Mouse (Mus musculus) lung, postnatal 14 days (tissue): Measurements from ENCODE around the gene Pdgfa.

Experiments
- DNase-seq: peaks from one replicate; pipeline ENCODE4 v3.0.0; 2021

Gene Pdgfa

DNA sequence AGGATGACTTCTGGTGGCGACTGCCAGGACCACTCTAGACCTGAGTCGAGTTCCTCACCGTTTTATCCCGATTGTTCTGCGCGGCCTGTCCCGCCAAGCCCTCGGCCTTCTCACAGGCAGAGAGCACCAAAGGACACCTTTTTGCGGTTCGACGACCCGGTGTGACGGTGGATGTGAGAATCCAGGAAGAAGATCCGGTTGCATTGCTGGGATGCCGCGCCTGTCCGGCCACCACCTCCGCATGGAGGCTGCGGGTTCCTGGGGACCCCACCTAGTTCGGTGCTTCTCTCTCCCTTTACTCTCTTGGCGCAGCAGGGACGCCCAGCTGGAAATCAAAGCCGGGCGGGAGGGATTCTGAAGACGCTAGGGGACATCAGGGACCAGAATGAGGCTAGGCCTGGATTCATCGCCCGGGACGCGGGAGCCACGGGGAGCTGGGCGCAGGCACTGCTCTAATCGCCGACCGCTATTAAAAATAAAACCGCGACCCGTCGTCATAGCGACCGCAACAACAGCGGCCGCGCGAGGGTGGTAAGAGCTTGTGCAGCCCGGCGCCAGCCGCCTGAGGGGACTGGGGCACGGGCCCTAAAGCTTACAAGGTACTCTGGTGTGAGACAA is at the start of gene Pdgfa:
TSS of gene Pdgfa (minus strand) at position 200 of the 618 bp plus-strand sequence.
- peak; percentile 72 for DNase-seq

DNA sequence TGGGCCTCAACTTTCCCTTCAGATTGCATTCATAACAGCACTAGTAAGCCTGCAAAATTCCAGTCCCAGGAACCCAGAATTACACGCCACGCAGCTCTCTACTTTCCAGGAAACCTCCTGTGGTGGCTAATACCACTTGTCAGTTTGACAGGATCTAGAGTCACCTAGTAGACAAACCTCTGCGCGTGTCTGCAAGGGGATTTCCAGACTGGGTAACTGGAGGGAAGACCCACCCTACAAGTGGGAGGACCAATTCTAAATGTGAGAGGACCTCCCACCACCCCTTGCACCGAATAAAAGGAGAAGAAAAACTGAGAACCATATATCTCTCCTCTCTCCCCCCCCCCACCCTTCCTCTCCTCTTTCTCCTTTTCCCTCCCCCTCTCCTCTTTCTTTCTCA is 49.5 kb upstream of the Pdgfa start:
- DNase-seq: no peak

DNA sequence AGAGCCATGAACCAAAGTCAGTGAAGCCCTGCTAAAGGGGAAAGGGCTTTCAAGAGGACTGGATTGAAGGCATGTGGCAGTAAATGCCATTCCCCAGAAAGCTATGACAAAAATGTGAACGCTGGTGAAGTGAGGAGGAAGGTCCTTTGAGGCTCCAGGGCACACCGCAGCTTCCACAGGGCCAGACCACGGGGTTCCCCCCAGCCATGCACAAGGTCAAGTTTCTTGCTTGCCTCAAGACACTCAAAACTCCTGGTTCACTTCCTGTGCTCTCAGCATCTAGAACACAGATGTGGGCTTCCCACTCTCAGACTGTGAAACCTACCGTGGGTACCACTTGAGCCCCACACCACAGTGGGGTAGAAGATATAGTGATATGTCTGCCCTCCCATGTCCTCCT is 46.4 kb upstream of the Pdgfa start:
- DNase-seq: no peak

DNA sequence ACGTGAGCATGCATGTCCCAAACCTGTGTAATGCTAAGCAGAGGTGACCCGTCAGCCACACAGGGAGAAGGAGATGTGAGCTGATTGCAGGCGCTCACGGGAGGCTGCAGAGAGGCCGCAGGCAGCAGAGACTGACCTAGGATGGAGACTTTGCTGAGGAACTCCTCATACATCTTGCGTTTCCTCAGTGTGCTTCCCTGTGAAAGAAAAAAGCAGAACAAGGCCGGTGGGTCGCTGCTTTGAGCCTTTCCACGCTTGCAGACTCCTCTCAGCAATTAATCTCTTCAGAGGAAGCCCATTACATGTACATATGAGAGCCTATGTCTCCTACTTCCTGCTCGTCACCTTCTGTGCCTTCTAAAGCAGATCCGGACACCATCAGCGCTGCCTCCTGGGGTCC is 45.1 kb upstream of the Pdgfa start:
- no peak for DNase-seq

DNA sequence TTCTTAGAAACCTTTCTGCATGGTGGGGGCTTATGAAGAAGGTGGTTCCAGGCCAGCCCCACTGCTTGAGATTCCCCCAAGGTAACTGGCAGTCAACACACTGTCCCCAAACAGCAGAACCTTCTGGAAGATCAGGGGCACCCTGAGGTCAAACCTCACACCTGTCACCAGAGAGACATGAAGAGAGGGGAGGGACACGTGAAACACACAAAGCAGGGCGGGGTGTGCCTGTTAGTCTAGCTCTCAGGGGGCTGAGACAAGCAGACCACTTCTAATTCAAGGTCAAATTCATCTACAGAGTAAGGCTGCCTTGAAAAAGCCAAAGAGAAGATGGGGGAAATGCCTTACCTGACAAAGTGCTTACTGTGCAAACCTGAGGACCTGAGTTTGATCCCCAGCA is 38.0 kb upstream of the Pdgfa start:
- no peak for DNase-seq

DNA sequence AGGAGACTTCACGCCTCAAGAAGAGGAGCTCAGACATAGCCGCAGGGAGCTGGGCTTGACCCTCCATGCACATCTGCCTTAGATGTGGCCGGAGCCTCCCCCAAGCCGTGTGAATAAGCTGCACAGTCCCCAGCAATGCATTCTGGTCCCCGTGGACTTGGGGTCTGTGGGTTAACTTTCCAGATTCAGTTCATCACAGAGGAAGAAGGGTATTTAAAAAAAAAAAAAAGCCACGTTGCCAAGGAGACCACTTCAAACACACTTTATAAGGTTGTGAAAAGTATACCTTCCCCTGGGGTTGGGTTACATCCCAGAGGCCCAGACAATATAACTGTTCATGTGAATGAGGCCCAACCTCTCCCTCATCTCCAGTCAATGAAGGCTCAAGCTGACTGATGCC is 37.6 kb upstream of the Pdgfa start:
- no peak for DNase-seq

DNA sequence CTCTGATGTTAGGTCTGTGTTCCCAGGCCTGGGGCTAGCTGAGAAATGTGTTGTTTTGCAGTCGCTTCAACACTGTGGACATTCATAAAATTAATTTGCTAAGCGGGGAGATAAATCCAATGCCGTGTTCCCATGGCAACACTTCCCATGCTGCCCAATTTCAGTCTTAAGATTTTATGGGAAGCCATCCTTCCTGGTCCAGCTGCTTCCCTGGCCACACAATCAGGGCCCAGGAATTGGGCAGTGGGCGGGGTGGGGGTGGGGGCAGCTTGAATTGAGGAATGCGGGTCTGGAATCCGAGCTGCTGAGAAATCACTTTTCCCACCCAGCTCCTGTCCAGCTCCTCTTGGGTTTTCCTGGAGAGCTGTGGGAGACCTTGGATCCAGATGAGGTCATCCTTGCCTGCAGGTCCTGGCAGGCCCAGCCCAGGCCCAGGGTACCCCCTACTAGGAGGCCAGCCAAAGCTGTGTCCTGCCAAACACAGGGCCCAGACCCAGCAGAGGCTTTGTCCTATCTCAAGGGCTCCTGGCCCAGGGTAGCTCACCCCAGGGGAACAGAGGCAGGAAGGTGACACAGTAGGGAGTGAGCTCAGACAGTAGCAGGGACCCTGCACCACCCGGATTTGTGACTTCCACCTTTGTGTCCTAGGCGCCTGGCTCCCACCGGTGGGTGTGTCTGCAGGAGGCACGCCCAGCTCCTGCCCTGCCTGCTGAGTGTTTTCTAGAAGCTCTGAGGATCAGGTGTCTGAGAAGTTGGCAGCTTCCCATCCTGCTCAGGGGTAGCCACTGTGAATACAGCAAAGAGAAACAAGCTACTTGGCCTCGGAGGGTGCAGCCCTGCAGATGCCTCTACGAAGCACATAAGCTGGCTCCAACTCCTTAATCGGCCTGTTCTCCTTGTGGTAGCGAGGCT is 36.5 kb upstream of the Pdgfa start:
- DNase-seq: peak; percentile 17

DNA sequence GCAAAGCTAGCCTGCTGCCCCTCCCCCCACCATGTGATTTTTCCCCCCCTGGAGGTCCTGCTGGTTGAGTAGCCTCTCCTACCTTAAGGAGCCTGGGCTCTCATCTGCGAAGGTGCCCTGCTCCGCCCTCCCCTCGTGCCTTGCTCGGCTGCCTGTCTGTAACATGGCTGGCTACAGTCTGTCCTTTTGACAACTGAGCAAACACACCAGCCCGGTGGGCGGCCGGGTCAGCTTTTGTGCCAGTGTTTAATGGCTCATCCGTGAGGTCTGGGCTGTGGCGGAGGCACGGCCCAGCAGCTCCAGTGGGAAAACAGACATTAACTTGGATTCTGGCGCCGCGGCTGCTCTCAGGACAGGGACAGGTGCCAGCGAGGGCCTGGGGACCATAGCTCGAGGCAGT is 30.4 kb upstream of the Pdgfa start:
- DNase-seq: no peak

DNA sequence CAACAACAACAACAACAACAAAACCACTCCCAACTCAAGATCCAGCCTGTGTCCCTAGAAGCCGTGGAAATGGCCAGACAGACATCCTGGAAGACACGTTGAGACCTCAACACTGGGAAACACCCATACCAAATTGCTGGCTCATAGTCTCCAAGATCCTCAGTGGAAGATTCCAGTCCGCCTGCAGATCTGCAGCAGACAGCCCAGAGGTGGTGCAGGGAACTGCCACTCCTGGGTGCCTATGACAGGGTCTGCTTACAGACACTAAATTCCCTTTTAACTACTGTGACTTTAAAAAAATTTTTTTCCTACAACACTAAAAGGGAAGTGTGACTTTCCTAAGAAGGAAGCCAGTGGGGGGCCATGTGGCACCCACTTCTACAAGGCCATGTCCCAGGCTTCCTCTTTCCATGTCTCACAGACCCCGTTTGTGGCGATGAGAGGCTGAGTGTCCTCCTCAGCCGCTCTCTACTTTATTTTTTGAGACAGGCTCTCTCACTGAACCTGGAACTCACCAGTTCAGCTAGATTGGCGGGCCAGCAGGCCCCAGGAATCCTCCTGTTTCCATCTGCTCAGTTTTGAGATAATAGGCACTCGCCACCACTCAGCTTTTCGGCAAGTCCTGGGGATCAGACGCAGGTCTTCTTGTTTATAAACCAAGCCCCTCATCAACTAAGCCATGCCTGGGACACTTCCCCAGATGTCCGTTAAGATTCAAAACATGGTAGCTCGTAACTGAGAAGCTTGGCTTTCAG is 27.4 kb upstream of the Pdgfa start:
- DNase-seq: no peak

DNA sequence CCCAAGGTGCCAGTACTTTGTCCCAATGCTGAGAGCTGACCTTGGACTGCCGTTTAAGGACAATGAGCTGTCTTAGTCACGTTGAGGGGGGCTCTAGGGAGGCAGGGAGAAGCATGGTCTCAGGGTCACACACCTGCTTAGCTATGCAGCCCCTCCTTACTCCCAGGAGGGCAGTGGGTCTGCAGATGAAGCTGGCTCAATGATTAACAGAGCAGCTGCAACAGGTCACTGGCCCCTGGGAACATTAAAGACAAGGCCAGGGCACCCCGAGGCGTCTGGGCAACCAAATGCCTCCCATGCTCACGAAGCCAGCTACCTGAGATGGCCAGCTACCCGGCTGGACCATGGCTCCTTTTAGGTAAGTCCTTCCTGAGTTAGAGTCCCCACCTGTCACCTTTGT is 23.4 kb upstream of the Pdgfa start:
- DNase-seq: no peak

DNA sequence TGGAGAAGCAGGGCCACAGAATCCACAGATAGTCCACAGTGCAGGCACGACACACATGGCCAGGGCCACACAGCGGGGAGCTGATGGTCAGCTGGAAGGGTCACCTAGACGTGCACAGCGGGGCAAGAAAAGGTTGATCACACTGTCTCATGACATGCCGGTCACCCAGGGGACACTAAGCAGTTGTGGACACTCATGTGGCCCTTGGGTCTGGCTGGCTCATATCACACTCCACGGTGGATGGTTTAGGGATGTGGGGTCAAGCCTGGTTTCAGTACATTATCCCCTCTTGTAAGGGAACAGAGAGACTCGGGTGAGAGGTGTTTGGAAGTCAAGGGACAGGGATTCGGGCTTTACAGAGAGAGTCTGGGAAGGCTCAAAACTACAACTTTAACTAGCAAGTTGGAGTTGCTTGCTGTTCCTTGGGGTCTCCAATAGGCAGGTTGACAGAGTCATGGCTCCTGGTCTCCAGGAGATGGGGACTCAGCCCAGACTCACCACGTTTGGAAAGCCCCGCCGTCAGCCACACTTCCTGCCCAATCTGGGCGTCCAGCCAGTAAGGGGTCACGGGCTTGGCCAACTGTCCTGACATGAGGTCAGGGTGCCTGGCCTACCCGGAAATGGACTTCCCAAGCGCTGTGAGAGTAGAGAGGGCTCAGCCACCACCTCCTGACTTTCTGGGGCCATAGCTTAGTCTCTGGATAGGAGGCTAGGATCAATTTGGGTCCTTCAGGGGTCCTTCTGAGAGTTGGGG is 20.4 kb upstream of the Pdgfa start:
- peak; percentile 80 for DNase-seq

DNA sequence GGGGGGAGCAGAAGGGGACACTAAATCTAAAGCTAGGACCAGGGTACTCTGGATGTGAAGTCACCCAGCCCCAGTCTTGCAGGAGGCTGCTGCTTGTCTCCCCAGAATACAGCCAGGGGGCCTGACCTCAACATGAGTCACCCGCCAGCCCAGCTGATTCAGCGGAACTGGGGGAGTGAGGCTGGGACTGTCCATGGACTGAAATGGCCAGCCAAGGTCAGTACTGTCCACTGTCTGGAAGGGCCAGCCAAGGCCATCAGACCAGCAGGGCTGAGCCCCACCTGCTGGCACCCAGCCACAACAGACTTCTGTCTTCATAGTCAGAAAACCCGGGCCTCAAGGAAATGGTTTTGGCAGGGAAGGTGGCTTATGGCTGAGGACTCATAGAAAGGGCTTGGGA is 17.9 kb upstream of the Pdgfa start:
- peak; percentile 23 for DNase-seq

DNA sequence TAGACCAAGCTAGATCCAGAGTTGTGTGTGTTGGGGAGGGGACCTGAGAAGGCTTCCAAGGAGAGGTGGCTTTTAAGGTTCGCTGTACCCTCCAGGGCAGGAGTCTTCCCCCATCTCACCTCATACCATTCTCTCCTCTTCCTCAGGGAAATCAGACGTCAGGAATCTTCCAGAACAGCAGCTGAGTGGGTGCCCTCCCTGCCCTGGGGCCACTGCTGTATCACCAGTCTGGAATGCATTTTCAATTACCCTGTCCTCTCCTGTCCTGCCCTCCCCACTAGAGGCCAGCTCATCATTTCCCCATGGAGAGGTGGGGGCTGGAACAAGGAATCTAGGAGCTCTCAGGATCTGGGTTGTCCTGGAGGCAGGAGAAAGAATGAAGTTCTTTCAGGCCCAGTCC is 13.5 kb upstream of the Pdgfa start:
- no peak for DNase-seq

DNA sequence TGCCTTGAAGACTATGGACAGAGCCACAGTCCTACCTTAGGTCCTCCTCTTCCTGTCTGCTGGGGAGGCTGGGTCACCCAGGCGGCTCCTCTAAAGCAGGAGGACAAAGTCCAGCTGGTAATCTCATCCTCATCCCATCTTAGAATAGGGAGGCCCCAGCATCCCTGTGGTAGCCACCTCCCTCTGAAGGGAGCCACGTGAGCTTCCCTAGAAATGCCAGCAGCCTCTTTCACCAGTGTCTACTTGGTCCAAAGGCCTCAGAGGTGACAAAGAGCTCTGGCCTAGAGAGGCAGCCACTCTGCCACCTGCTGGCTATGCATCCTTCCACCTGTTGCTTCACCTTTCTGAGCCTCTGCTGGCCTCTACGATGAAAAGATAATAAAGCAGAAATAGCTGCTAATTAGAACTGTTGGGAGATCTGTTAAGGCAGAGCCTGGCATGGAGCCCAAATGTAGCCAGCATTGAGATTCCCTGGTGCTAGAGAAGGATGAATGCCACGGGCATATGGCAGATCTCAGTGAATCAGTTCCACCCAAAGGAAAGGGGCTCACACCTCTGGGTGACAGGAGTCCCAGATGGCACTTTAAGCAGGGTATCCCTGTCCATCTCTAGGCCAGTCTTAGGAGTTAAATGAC is 10.1 kb upstream of the Pdgfa start:
- DNase-seq: peak; percentile 54

DNA sequence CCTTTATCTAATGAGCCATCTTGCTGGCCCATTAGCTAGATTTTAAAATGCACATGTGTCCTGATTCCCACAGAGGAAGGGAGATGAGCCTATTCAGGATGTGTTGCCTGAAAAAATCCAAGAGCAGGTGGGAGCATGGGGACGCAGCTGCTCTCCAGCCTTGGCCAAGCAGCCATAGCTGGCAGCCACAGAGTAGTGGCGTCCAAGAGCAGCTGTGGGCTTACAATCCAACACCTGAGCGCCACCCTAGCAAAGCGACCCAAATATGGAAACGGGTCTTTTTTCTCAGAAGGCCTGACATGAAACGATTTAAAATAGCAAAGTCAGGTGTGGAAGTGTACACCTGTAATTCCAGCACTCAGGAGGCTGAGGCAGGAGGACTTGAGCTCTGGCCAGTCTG is 7.4 kb upstream of the Pdgfa start:
- no peak for DNase-seq

DNA sequence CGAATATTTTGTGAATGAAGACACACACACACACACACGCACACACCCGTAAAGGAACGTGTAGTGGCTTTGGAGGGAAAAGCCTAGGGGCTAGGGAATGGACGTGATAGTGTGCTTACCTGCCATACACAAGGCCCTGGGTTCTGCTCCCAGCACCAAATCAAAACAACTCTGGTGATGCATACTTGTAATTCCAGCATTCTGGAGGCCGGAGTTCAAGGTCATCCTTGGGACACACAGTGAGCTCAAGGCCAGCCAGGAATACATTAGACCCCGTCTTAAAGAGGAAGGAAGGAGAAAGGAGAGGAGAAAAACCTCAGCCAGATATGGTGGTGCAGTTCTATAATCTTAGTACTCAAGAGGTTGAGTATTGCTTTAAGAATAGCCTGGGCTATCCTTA is 2.5 kb upstream of the Pdgfa start:
- no peak for DNase-seq

DNA sequence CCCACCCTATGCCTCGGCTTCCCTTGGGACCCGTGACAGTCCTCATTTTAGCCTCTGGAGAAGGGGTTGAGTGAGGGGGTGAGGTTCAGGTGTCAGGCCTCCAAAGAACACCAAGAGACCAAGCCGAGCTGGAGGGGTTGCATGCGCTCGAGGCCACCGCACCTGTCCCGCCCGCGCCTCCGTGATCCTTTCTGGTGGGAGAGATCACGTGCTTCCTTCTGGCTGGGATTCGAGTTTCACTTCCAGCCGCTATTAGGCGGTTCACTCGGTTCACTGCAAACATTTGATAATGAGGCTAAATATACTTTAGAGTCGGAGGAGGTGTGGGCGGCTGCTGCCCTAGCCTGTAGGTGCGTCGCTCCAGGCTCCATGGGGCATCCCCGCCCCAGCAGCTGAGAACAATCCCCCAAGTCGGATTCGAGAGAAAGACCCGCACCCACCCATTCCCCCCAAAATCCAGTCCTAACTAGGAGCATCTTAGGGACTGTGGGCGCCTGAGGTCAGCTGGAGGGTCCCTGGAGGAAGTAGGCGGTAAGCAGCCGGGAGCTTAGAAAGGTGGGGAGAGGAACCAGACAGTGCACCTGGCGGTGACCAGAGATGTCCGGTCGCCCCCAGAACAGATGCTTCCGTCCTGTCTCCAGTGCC is 888 bp upstream of the Pdgfa start:
- peak; percentile 24 for DNase-seq

DNA sequence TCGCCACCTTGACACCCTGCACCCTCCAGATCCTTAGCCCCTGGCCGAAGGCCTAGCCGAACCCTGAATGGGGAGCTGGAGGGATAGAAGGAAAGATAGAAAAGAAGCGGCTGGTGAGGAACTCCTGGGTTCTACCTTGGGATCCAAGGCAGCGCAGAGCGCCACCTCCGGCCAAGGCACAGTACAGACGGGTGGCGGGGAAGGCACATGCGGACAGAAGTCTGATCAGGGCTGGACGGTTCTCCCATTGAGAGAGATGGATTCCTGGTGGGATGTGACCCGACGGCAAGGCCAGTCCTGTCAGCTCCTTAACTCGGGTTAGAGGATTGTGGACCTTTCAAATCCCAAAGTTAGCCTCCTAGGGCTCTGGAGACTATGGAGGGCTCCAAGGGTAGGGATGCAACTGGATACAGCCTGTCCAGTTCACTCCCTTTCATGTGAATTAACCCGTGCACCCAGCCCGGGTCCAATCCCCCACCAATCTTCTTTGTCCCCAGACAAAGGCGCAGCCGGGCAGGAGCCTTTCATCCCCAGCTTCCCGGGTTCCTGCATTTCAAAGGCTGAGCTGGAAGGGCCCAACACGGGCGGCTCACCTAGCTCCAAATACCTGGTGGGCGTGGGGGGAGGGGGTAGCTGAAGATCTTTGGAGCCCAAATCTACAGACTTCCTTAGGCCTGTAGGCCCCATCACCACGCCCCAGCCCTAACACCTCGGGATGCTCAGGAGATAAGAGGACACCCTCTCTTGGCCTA is 672 bp downstream of the Pdgfa start:
- DNase-seq: no peak

DNA sequence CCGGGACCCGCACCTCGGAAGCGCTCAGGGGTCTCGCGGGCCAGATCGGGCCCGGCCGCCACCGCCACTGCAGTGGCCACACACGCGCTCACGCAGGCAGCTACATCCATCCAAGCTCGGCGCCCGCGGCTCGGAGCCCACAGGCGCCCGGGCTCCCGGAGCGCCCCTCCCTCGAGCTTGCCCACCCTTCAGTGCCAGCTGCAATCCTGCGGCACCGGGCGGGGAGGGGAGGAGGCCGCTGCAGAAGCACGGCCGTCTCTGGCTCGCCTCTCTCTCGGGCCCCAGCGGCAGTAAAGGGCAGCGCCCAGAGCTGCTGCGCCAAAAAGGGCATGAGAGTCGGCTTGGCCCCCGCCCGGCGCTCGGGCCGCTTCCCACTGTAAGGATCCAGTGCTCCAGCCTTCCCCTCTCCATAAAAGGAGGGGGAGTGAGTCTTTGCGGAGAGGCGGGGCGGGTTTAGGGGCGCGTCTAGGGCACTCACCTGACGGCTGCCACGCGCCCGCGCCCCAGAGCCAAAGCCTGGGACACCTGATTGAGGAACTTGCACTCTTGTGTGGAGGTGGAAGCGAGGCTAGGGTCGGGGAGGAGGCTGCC is 1.4 kb downstream of the Pdgfa start:
- peak; percentile 79 for DNase-seq

DNA sequence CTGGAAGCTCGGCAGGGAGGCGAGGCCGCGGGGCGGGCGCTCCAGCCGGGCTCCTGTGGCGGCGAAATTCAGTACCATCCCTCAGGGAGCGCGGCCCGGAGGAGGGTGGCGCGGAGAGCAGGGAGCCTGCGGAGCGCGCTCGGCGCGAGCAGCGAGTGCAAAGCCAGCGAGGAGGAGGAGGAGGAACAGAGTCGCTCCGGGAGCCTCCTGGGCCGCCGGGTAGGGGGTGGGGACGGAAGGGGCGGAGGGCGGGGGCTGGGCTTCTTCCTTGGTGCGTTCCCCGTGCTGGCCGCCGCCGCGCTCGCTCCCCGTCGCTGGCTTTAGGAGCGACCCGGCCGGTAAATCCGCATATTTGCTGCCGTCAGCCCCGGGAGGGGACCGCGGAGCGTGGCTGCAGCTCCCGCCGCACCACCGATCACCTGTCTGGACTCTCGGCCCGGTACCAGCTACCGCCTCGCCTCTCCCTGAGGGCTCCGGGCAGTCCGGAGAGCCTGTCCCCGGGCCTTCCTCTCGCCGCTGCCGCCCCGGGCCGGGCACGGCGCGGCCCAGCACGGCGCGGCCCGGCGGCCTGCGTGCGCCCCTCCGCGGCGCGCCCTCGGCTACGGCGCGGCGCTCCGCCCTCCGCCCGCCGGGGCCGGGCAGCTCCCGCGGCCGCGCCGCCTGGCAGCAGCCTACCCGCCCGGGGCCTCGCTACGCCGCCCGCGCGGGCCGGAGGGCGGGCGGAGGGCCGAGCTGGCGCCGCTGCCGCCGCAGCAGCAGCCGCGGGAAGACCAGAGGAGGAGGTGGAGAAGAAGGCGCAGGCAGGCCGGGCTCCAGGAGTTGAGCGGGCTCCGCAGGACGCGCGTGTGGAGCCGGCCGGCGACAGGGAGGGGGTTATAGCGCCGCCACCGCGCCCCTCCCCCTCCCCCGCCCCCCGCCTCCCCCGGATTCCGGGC is 2.1 kb downstream of the Pdgfa start:
- DNase-seq: peak; percentile 81
